Mouse (Mus musculus): ENCODE data around the gene Cast.

The Cast gene

GRCm38 (mm10) chr13:74808152-74808929 lies at the start of gene Cast:
Cast (minus strand) TSS chr13:74808810.
- DNase-seq = peak; percentile 44

GRCm38 (mm10) chr13:74854338-74855047 lies 45.9 kb upstream of the Cast start:
- DNase-seq = peak; percentile 58

GRCm38 (mm10) chr13:74850823-74851222 lies 42.2 kb upstream of the Cast start:
- DNase-seq = no peak

GRCm38 (mm10) chr13:74845886-74846285 lies 37.3 kb upstream of the Cast start:
- no peak for DNase-seq

- DNase-seq = no peak
These were observed 25.9 kb upstream of the Cast start for GRCm38 (mm10) chr13:74834543-74834942.

GRCm38 (mm10) chr13:74822095-74822494 lies 13.5 kb upstream of the Cast start:
- DNase-seq = no peak

GRCm38 (mm10) chr13:74815753-74816152 lies 7.1 kb upstream of the Cast start:
- no peak for DNase-seq

GRCm38 (mm10) chr13:74807446-74808151 lies 1.0 kb downstream of the Cast start:
- peak; percentile 76 for DNase-seq

- DNase-seq = no peak
These were observed 1.7 kb downstream of the Cast start for GRCm38 (mm10) chr13:74806934-74807333.

- no peak for DNase-seq
These were observed 14.2 kb downstream of the Cast start for GRCm38 (mm10) chr13:74794435-74794834.

- no peak for DNase-seq
These were observed 20.9 kb downstream of the Cast start for GRCm38 (mm10) chr13:74787681-74788080.

- DNase-seq = no peak
These were observed 36.5 kb downstream of the Cast start for GRCm38 (mm10) chr13:74772151-74772550.

GRCm38 (mm10) chr13:74770480-74770879 lies 38.1 kb downstream of the Cast start:
- DNase-seq = peak; percentile 95

- DNase-seq = no peak
These were observed 38.7 kb downstream of the Cast start for GRCm38 (mm10) chr13:74769871-74770270.

GRCm38 (mm10) chr13:74767186-74767585 lies 41.4 kb downstream of the Cast start:
- no peak for DNase-seq

GRCm38 (mm10) chr13:74762741-74763140 lies 45.9 kb downstream of the Cast start:
- no peak for DNase-seq

- no peak for DNase-seq
These were observed 49.5 kb downstream of the Cast start for GRCm38 (mm10) chr13:74759152-74759551.

GRCm38 (mm10) chr13:74743219-74743618 lies 65.4 kb downstream of the Cast start:
- no peak for DNase-seq

GRCm38 (mm10) chr13:74736396-74736795 lies 72.2 kb downstream of the Cast start:
- DNase-seq = no peak

GRCm38 (mm10) chr13:74735834-74736233 lies 72.8 kb downstream of the Cast start:
- no peak for DNase-seq

GRCm38 (mm10) chr13:74733726-74734125 lies 74.9 kb downstream of the Cast start:
- no peak for DNase-seq

- no peak for DNase-seq
These were observed 89.6 kb downstream of the Cast start for GRCm38 (mm10) chr13:74719002-74719401.

GRCm38 (mm10) chr13:74696225-74696624 lies 112.4 kb downstream of the Cast start:
- no peak for DNase-seq
